Mouse (Mus musculus) ES-Bruce4 (cell line): ENCODE measurements around the gene Lnpep.

ENCODE experiments used
- CTCF ChIP-seq: IDR thresholded peaks from one replicate; pipeline ENCODE4 v1.8.1; 2011; ENCODE audit warnings: low read depth, low read length
- EP300 ChIP-seq: IDR thresholded peaks from 2 replicates; pipeline ENCODE4 v1.6.1; 2011; ENCODE audit warnings: low read depth, low read length; ENCODE audit not compliant: insufficient read depth
- POLR2A ChIP-seq: IDR thresholded peaks from one replicate; pipeline ENCODE4 v1.8.1; 2011; ENCODE audit warnings: low read length; ENCODE audit not compliant: insufficient read depth

GRCm38 (mm10) chr17:17585115-17585514 lies 39.7 kb downstream of the Lnpep start:
- no peak for TF ChIP-seq EP300
- TF ChIP-seq POLR2A, result no peak
- TF ChIP-seq CTCF, result no peak
